Mouse (Mus musculus) ovary, adult 2 months (tissue): ENCODE measurements around the gene Olfr536. TPM values are rescaled to one million over a fixed set of nuclear protein-coding genes. Genes with fewer than 3 reads are reported as not detected.

Experiments used
- polyA plus RNA-seq: library from polyadenylated mRNA; depleted of rRNA; stranded (reverse); fragments of >200 nt; gene quantifications from 2 replicates; pipeline ENCODE4 v1.2.3, GENCODE M21; 2012; rRNA removed

Gene Olfr536
- not detected in 2 replicates for polyA plus RNA-seq

GRCm38 (mm10) chr7:140507346-140508021 lies at the start of gene Olfr536:
Olfr536 (minus strand) TSS chr7:140507396.

GRCm38 (mm10) chr7:140483916-140484315 lies 23.3 kb downstream of the Olfr536 start, which contains the start of gene Olfr535:
Olfr535 (plus strand) TSS chr7:140484216.

DNA sequence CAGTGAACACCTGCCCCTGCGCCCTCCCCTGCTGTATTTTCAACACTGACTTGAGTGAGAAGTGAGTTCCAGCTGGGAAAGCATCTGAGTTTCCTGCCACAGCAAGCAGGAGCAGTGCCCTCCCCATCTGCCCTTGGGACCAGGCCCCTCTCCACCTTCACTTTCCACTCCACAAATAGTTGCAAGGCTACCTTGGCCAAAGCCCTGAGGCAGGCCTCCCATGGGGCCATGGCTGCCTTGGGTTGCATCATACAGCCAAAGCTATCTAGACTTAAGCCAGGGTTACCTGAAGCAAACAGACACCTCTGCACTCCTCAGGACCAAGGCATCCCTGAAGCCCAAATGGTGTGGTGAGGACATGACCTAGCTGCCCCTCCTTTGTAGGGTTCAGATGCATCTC lies 44.1 kb downstream of the Olfr536 start, which contains the start of gene Olfr533:
Gene Olfr533, plus strand, starts transcription at position 301 of the 400 bp plus-strand sequence.

Other genes starting within 250 kb of the Olfr536 start
- gene Olfr525, start 186.5 kb downstream of the Olfr536 start, polyA plus RNA-seq = not detected in 2 replicates
- gene Olfr527, start 173.4 kb downstream of the Olfr536 start, polyA plus RNA-seq = not detected in 2 replicates
- gene Olfr60, start 145.7 kb downstream of the Olfr536 start, polyA plus RNA-seq = 0.17 TPM in 1 of 2 replicates, not detected in the other
- gene Olfr530, start 131.1 kb downstream of the Olfr536 start, polyA plus RNA-seq = not detected in 2 replicates
- gene Olfr531, start 104.5 kb downstream of the Olfr536 start, polyA plus RNA-seq = not detected in 2 replicates
- gene Olfr532, start 85.8 kb downstream of the Olfr536 start, polyA plus RNA-seq = not detected in 2 replicates
- gene Olfr533, start 44.0 kb downstream of the Olfr536 start, polyA plus RNA-seq = not detected in 2 replicates
- gene Olfr535, start 23.2 kb downstream of the Olfr536 start, polyA plus RNA-seq = not detected in 2 replicates
- not detected in 2 replicates for gene Olfr538, start 60.5 kb upstream of the Olfr536 start, polyA plus RNA-seq
- gene Olfr46, start 93.9 kb upstream of the Olfr536 start, polyA plus RNA-seq = not detected in 2 replicates
- gene Olfr61, start 121.6 kb upstream of the Olfr536 start, polyA plus RNA-seq = not detected in 2 replicates
- gene Olfr53, start 139.1 kb upstream of the Olfr536 start, polyA plus RNA-seq = not detected in 2 replicates
- gene Olfr539, start 152.5 kb upstream of the Olfr536 start, polyA plus RNA-seq = not detected in 2 replicates
- not detected in 2 replicates for gene Olfr45, start 174.6 kb upstream of the Olfr536 start, polyA plus RNA-seq
- not detected in 2 replicates for gene Olfr541, start 189.9 kb upstream of the Olfr536 start, polyA plus RNA-seq